15 mouse cellular contexts compared by ENCODE assay signal in the genomic region with DNA sequence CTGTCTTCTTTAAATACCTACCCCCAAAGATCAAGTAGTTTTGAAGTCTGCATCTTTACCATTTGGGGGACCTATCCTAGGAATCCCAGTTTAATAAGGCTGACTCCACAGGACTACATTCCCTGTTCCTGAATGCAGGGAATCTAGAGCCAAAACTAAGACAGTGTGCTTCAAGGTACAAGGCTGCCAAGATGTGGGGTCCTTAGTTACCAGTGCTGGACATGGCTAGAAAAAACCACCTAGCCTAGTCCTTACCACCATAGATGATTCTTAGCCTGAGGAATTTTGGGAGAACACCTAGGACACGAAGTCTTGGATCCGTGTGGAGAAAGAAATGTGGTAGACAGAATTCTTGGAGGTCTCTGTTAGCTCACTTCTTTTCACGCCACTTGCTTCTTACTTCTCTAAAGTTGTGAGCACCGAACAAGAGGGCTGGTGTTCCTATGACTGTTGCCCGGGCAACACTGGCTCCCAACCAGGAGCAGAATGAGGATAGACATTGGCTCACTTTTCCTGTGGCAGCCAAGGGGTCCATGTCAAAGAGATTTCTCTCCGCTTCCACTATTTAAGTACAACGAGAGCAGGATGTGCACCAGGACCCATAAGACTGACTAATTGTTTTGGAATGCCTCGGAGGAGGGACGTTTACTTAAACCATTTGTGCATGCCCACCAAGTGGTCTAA. TPM values are rescaled to one million over a fixed set of nuclear protein-coding genes. Genes with fewer than 3 reads are reported as not detected.
DNase-seq lines count a peak whose midpoint lies in the region; ATAC-seq and TF ChIP-seq lines count a peak whose summit lies in the region.
"Had no signal": no experiment of that assay in that cellular context is flagged by ENCODE, and none has a peak within 500 bp of the region (broad histone marks: within the 10 kb centered on the region; RNA-seq: fewer than 3 reads in every experiment).

No protein-coding gene starts in this region.

- ATAC-seq in hindbrain, embryonic 13.5 days (ENCODE audit: low FRiP score), result peak; percentile 66; the same call in 1 of the 2 replicates
- ATAC-seq in hindbrain, embryonic 12.5 days (ENCODE audit: low FRiP score), result no peak
- ATAC-seq in kidney, embryonic 14.5 days (ENCODE audit: low FRiP score, low TSS enrichment), result no peak
- ATAC-seq in activated CD4-positive, CD25-positive, alpha-beta regulatory T cell, adult 4 months, result no peak

- no peaks in the 10 kb centered on the region for H3K36me3 ChIP-seq in hindbrain, embryonic 13.5 days
- no peaks in the 10 kb centered on the region for H3K36me3 ChIP-seq in hindbrain, embryonic 12.5 days
- H3K36me3 ChIP-seq in testis, adult 2 months (ENCODE audit: control insufficient read depth, insufficient read depth, low read length), result no peaks in the 10 kb centered on the region; the same call in 1 of the 2 replicates
- no peaks in the 10 kb centered on the region for H3K36me3 ChIP-seq in kidney, embryonic 14.5 days (ENCODE audit: control insufficient read depth, insufficient read depth, low read length)
- H3K36me3 ChIP-seq: limb, embryonic 13.5 days had no signal

- 0 out of 2 replicates have a peak, but pooled peaks cover 9% of the 10 kb centered on the region for H3K4me1 ChIP-seq in hindbrain, embryonic 13.5 days (replicated peaks)
- 0 out of 2 replicates have a peak, but pooled peaks cover 5% of the 10 kb centered on the region for H3K4me1 ChIP-seq in hindbrain, embryonic 12.5 days
- peaks cover 21% of the 10 kb centered on the region for H3K4me1 ChIP-seq in testis, adult 2 months (ENCODE audit: control insufficient read depth, insufficient read depth, low read length)
- H3K4me1 ChIP-seq in kidney, embryonic 14.5 days (ENCODE audit: control insufficient read depth, insufficient read depth, low read length), result 0 out of 2 replicates have a peak, but pooled peaks cover 3% of the 10 kb centered on the region

- no peak for DNase-seq in testis, postnatal 10 days (ENCODE audit: low spot score)
- peak; percentile 11 for DNase-seq in layer of hippocampus, adult 8-10 months (ENCODE audit: low spot score in 2 of 2)
- no peak for DNase-seq in kidney, postnatal 14 days
- DNase-seq: lung, postnatal 14 days; retina, postnatal 1 day; thymus, postnatal 4 days had no signal

- H3K9me3 ChIP-seq in hindbrain, embryonic 13.5 days, result no peaks in the 10 kb centered on the region
- no peaks in the 10 kb centered on the region for H3K9me3 ChIP-seq in hindbrain, embryonic 12.5 days (replicated peaks)
- no peaks in the 10 kb centered on the region for H3K9me3 ChIP-seq in kidney, embryonic 14.5 days (ENCODE audit: control insufficient read depth, low read length)
- H3K9me3 ChIP-seq: limb, embryonic 13.5 days had no signal

- H3K4me3 ChIP-seq in hindbrain, embryonic 13.5 days, result no peak overlapping the region
- H3K4me3 ChIP-seq in hindbrain, embryonic 12.5 days, result no peak overlapping the region
- H3K4me3 ChIP-seq in testis, adult 2 months (ENCODE audit: control insufficient read depth, low read depth, low read length), result peak overlapping the region; percentile 0; the same call in 1 of the 2 replicates
- no peak overlapping the region for H3K4me3 ChIP-seq in kidney, embryonic 14.5 days (ENCODE audit: low read length)
- H3K4me3 ChIP-seq: limb, embryonic 13.5 days had no signal

- H3K9ac ChIP-seq in hindbrain, embryonic 13.5 days, result no peak overlapping the region
- no peak overlapping the region for H3K9ac ChIP-seq in hindbrain, embryonic 12.5 days
- no peak overlapping the region for H3K9ac ChIP-seq in kidney, embryonic 14.5 days (ENCODE audit: low read depth, low read length)
- H3K9ac ChIP-seq: limb, embryonic 13.5 days had no signal

- H3K27me3 ChIP-seq in hindbrain, embryonic 13.5 days, result peaks cover 7% of the 10 kb centered on the region; the same call in 1 of the 2 replicates
- H3K27me3 ChIP-seq in hindbrain, embryonic 12.5 days, result no peaks in the 10 kb centered on the region
- H3K27me3 ChIP-seq in testis, adult 2 months (ENCODE audit: control insufficient read depth, insufficient read depth, low read length), result no peaks in the 10 kb centered on the region
- H3K27me3 ChIP-seq in kidney, embryonic 14.5 days (ENCODE audit: control insufficient read depth, insufficient read depth, low read length), result no peaks in the 10 kb centered on the region
- H3K27me3 ChIP-seq: limb, embryonic 13.5 days had no signal

- no peak for TF ChIP-seq POLR2A in testis, adult 2 months (IDR thresholded peaks at IDR 0.05; ENCODE audit: control insufficient read depth, low read depth, low read length)

- H3K4me2 ChIP-seq in hindbrain, embryonic 13.5 days, result no peak overlapping the region
- no peak overlapping the region for H3K4me2 ChIP-seq in hindbrain, embryonic 12.5 days (replicated peaks)
- H3K4me2 ChIP-seq in kidney, embryonic 14.5 days (replicated peaks; ENCODE audit: low read depth, low read length), result no peak overlapping the region
- H3K4me2 ChIP-seq: limb, embryonic 13.5 days had no signal

- 47% methylated on average over 9 of the region's 9 CpGs for WGBS in hindbrain, embryonic 13.5 days
- 57% methylated on average over 9 of the region's 9 CpGs for WGBS in hindbrain, embryonic 12.5 days
- WGBS in kidney, embryonic 14.5 days, result 73% methylated on average over 9 of the region's 9 CpGs

- H3K27ac ChIP-seq in hindbrain, embryonic 13.5 days, result no peak overlapping the region
- no peak overlapping the region for H3K27ac ChIP-seq in hindbrain, embryonic 12.5 days
- H3K27ac ChIP-seq in testis, adult 2 months (ENCODE audit: control insufficient read depth, insufficient read depth, low read depth, low read length), result peak overlapping the region; percentile 69
- H3K27ac ChIP-seq in kidney, embryonic 14.5 days (ENCODE audit: low read depth, low read length), result no peak overlapping the region
- H3K27ac ChIP-seq: kidney, postnatal 0 days; limb, embryonic 13.5 days had no signal

- TF ChIP-seq CTCF in testis, adult 2 months (IDR thresholded peaks at IDR 0.05; ENCODE audit: control insufficient read depth, insufficient read depth, insufficient replicate concordance, low read depth, low read length), result no peak

RNA-seq across cellular contexts. Expression of a gene that starts 33.9 kb away (rescaled TPM):
- 39.7 and 41.2 TPM in 2 replicates for polyA plus RNA-seq in hindbrain, embryonic 13.5 days (2015; fragmentation: Nextera tagmentation; extraction: Ambion mirVana)
- 38.0 and 39.9 TPM in 2 replicates for polyA plus RNA-seq in hindbrain, embryonic 12.5 days (2016; fragmentation: Nextera tagmentation; extraction: Ambion mirVana)
- 0.12 and 0.19 TPM in 2 replicates for polyA plus RNA-seq in testis, adult 2 months (2012; rRNA removed)
- 10 to 100 TPM; 53.6 to 55.1 (median 54.2) TPM for total RNA-seq in layer of hippocampus, adult 8-10 months (2022)
- polyA plus RNA-seq in kidney, embryonic 14.5 days (2014; fragmentation: Nextera tagmentation; extraction: Ambion mirVana), result 0.16 TPM in 1 of 2 replicates, not detected in the other
- polyA plus RNA-seq in activated CD4-positive, CD25-positive, alpha-beta regulatory T cell, adult 4 months (2017; shearing (Covaris generic)), result not detected
- total RNA-seq: common myeloid progenitor, adult 5-6 weeks; hematopoietic stem cell, adult 5-6 weeks had no signal
- polyA plus RNA-seq: kidney, postnatal 0 days had no signal

Comparison
In these comparisons a context has a peak if more than half of its experiments do, and no peak if none do; other contexts are left out.
1. DNase-seq: peak in layer of hippocampus, adult 8-10 months (2 of 2); none in testis, postnatal 10 days (single experiment) and kidney, postnatal 14 days (single experiment).
2. RNA of a gene that starts 33.9 kb away (polyA plus RNA-seq): 39.7 to 41.2 TPM in hindbrain, embryonic 13.5 days and 38.0 to 39.9 TPM in hindbrain, embryonic 12.5 days; 0.12 to 0.19 TPM in testis, adult 2 months, not detected in activated CD4-positive, CD25-positive, alpha-beta regulatory T cell, adult 4 months and 0.16 TPM in kidney, embryonic 14.5 days; every median in the first group is over 10 times any median in the second.